Mouse (Mus musculus): Measurements from ENCODE around the gene Agk. TPM values are rescaled to one million over a fixed set of nuclear protein-coding genes. Genes with fewer than 3 reads are reported as not detected.

The Agk gene
- polyA plus RNA-seq (2016; fragmentation: Nextera tagmentation; extraction: Ambion mirVana), result 46.3 and 47.6 TPM in 2 replicates

GRCm38 (mm10) chr6:40324897-40325841, at the start of gene Agk:
Gene Agk, plus strand, starts transcription at chr6:40325172.
- H3K36me3 ChIP-seq, result peaks cover 13% of the 10 kb centered on the region
- no peaks in the 10 kb centered on the region for H3K9me3 ChIP-seq (replicated peaks)
- H3K4me1 ChIP-seq, result peaks cover 14% of the 10 kb centered on the region
- DNase-seq (ENCODE audit: low spot score), result peak; percentile 87
- peak within 1 kb of the TSS; percentile 96 for H3K27ac ChIP-seq (replicated peaks)
- WGBS, result 3% methylated on average over 52 of the region's 52 CpGs
- no peaks in the 10 kb centered on the region for H3K27me3 ChIP-seq (ENCODE audit: low read depth, poor library complexity, severe bottlenecking)
- H3K4me3 ChIP-seq, result peak within 1 kb of the TSS; percentile 84

GRCm38 (mm10) chr6:40300707-40301106, 24.3 kb upstream of the Agk start:
- no peaks in the 10 kb centered on the region for H3K9me3 ChIP-seq (replicated peaks)
- H3K4me3 ChIP-seq, result no peak overlapping the region
- no peaks in the 10 kb centered on the region for H3K27me3 ChIP-seq (ENCODE audit: low read depth, poor library complexity, severe bottlenecking)
- H3K4me1 ChIP-seq, result no peaks in the 10 kb centered on the region
- no peaks in the 10 kb centered on the region for H3K36me3 ChIP-seq
- DNase-seq (ENCODE audit: low spot score), result no peak
- WGBS, result 82% methylated on average over 5 of the region's 5 CpGs
- no peak overlapping the region for H3K27ac ChIP-seq (replicated peaks)

- Histone ChIP-seq H3K4me1 (no peaks in the 10 kb centered on the region), H3K36me3 (no peaks in the 10 kb centered on the region), H3K9me3 (replicated peaks) (no peaks in the 10 kb centered on the region), H3K27ac (replicated peaks) (no peak overlapping the region), H3K27me3 (ENCODE audit: low read depth, poor library complexity, severe bottlenecking) (no peaks in the 10 kb centered on the region), H3K4me3 (no peak overlapping the region)
- peak; percentile 34 for DNase-seq (ENCODE audit: low spot score)
- 19% methylated on average over 6 of the region's 6 CpGs for WGBS
Observed at GRCm38 (mm10) chr6:40303379-40303778, 21.6 kb upstream of the Agk start.

GRCm38 (mm10) chr6:40304972-40305371, 20.0 kb upstream of the Agk start:
- Histone ChIP-seq H3K4me3 (no peak overlapping the region), H3K9me3 (replicated peaks) (no peaks in the 10 kb centered on the region), H3K27me3 (ENCODE audit: low read depth, poor library complexity, severe bottlenecking) (no peaks in the 10 kb centered on the region), H3K4me1 (no peaks in the 10 kb centered on the region), H3K36me3 (no peaks in the 10 kb centered on the region), H3K27ac (replicated peaks) (no peak overlapping the region)
- DNase-seq (ENCODE audit: low spot score), result no peak

GRCm38 (mm10) chr6:40326341-40326740, 1.4 kb downstream of the Agk start:
- peaks cover 20% of the 10 kb centered on the region for H3K36me3 ChIP-seq
- no peaks in the 10 kb centered on the region for H3K27me3 ChIP-seq (ENCODE audit: low read depth, poor library complexity, severe bottlenecking)
- peak overlapping the region; percentile 84 for H3K4me3 ChIP-seq
- H3K27ac ChIP-seq (replicated peaks), result no peak overlapping the region
- DNase-seq (ENCODE audit: low spot score), result no peak
- no peaks in the 10 kb centered on the region for H3K9me3 ChIP-seq (replicated peaks)
- H3K4me1 ChIP-seq, result peaks cover 14% of the 10 kb centered on the region
- 90% methylated on average over 8 of the region's 8 CpGs for WGBS

- no peak overlapping the region for H3K4me3 ChIP-seq
- no peak overlapping the region for H3K27ac ChIP-seq (replicated peaks)
- H3K9me3 ChIP-seq (replicated peaks), result no peaks in the 10 kb centered on the region
- WGBS, result 83% methylated on average over 2 of the region's 2 CpGs
- H3K4me1 ChIP-seq, result 0 out of 2 replicates have a peak, but pooled peaks cover 3% of the 10 kb centered on the region
- no peak for DNase-seq (ENCODE audit: low spot score)
- H3K27me3 ChIP-seq (ENCODE audit: low read depth, poor library complexity, severe bottlenecking), result no peaks in the 10 kb centered on the region
- peaks cover 68% of the 10 kb centered on the region for H3K36me3 ChIP-seq
Observed at GRCm38 (mm10) chr6:40333497-40333896, 8.5 kb downstream of the Agk start.

GRCm38 (mm10) chr6:40336735-40337731, 12.1 kb downstream of the Agk start:
- H3K27me3 ChIP-seq (ENCODE audit: low read depth, poor library complexity, severe bottlenecking), result no peaks in the 10 kb centered on the region
- H3K27ac ChIP-seq (replicated peaks), result no peak overlapping the region
- H3K4me3 ChIP-seq, result no peak overlapping the region
- peaks cover 53% of the 10 kb centered on the region for H3K36me3 ChIP-seq
- no peak for DNase-seq (ENCODE audit: low spot score)
- H3K9me3 ChIP-seq (replicated peaks), result no peaks in the 10 kb centered on the region
- 0 out of 2 replicates have a peak, but pooled peaks cover 3% of the 10 kb centered on the region for H3K4me1 ChIP-seq
- 95% methylated on average over 6 of the region's 6 CpGs for WGBS

- H3K9me3 ChIP-seq (replicated peaks), result no peaks in the 10 kb centered on the region
- H3K27ac ChIP-seq (replicated peaks), result no peak overlapping the region
- H3K36me3 ChIP-seq, result peaks cover 23% of the 10 kb centered on the region
- no peak for DNase-seq (ENCODE audit: low spot score)
- 91% methylated on average over 10 of the region's 10 CpGs for WGBS
- H3K4me3 ChIP-seq, result no peak overlapping the region
- H3K27me3 ChIP-seq (ENCODE audit: low read depth, poor library complexity, severe bottlenecking), result no peaks in the 10 kb centered on the region
- no peaks in the 10 kb centered on the region for H3K4me1 ChIP-seq
Observed at GRCm38 (mm10) chr6:40346959-40347771, 22.2 kb downstream of the Agk start.

GRCm38 (mm10) chr6:40347772-40348111, 22.8 kb downstream of the Agk start:
- no peak for DNase-seq (ENCODE audit: low spot score)
- Histone ChIP-seq H3K27ac (replicated peaks) (no peak overlapping the region), H3K27me3 (ENCODE audit: low read depth, poor library complexity, severe bottlenecking) (no peaks in the 10 kb centered on the region), H3K36me3 (peaks cover 26% of the 10 kb centered on the region), H3K9me3 (replicated peaks) (no peaks in the 10 kb centered on the region), H3K4me3 (no peak overlapping the region), H3K4me1 (no peaks in the 10 kb centered on the region)
- WGBS, result 88% methylated on average over 1 of the region's 1 CpGs

GRCm38 (mm10) chr6:40350041-40350440, 25.1 kb downstream of the Agk start:
- Histone ChIP-seq H3K9me3 (replicated peaks) (no peaks in the 10 kb centered on the region), H3K36me3 (peaks cover 37% of the 10 kb centered on the region), H3K4me3 (no peak overlapping the region), H3K4me1 (no peaks in the 10 kb centered on the region), H3K27me3 (ENCODE audit: low read depth, poor library complexity, severe bottlenecking) (no peaks in the 10 kb centered on the region), H3K27ac (replicated peaks) (no peak overlapping the region)
- no peak for DNase-seq (ENCODE audit: low spot score)

GRCm38 (mm10) chr6:40350856-40351255, 25.9 kb downstream of the Agk start:
- no peak for DNase-seq (ENCODE audit: low spot score)
- Histone ChIP-seq H3K27me3 (ENCODE audit: low read depth, poor library complexity, severe bottlenecking) (no peaks in the 10 kb centered on the region), H3K4me1 (no peaks in the 10 kb centered on the region), H3K9me3 (replicated peaks) (no peaks in the 10 kb centered on the region), H3K27ac (replicated peaks) (no peak overlapping the region), H3K36me3 (peaks cover 39% of the 10 kb centered on the region), H3K4me3 (no peak overlapping the region)

- Histone ChIP-seq H3K4me3 (no peak overlapping the region), H3K27ac (replicated peaks) (no peak overlapping the region), H3K36me3 (peaks cover 36% of the 10 kb centered on the region), H3K9me3 (replicated peaks) (no peaks in the 10 kb centered on the region), H3K27me3 (ENCODE audit: low read depth, poor library complexity, severe bottlenecking) (no peaks in the 10 kb centered on the region), H3K4me1 (no peaks in the 10 kb centered on the region)
- DNase-seq (ENCODE audit: low spot score), result no peak
- 95% methylated on average over 7 of the region's 7 CpGs for WGBS
Observed at GRCm38 (mm10) chr6:40353360-40353759, 28.4 kb downstream of the Agk start.

Measured in midbrain, embryonic 10.5 days (tissue).